Mouse (Mus musculus) stomach, embryonic 16.5 days (tissue): ENCODE results near the gene Fbxl8. TPM values are rescaled to one million over a fixed set of nuclear protein-coding genes. Genes with fewer than 3 reads are reported as not detected.

Source experiments
- ATAC-seq: fragments of 200-750 bp; cut with Nextera tagmentation; 2 replicates; pipeline ENCODE4 v1.8.0; 2017; ENCODE audit warnings: moderate number of reproducible peaks, moderate TSS enrichment; ENCODE audit not compliant: insufficient read depth, low FRiP score
- H3K27ac ChIP-seq: fragments of 300-500 bp; sonication (generic); 2 replicates; pipeline ENCODE4 v1.5.1; 2014; ENCODE audit warnings: low read length
- H3K27me3 ChIP-seq: fragments of 300-500 bp; sonication (generic); 2 replicates; pipeline ENCODE4 v1.6.1; 2014; ENCODE audit warnings: low read length, control low read depth, mixed read lengths; ENCODE audit not compliant: control insufficient read depth, insufficient read depth
- H3K36me3 ChIP-seq: fragments of 300-500 bp; sonication (generic); 2 replicates; pipeline ENCODE4 v1.6.1; 2014; ENCODE audit warnings: low read length; ENCODE audit not compliant: control insufficient read depth, insufficient read depth
- H3K4me1 ChIP-seq: fragments of 300-500 bp; sonication (generic); 2 replicates; pipeline ENCODE4 v1.6.1; 2014; ENCODE audit warnings: low read length, control low read depth, mixed read lengths; ENCODE audit not compliant: control insufficient read depth, insufficient read depth
- H3K4me2 ChIP-seq: fragments of 300-500 bp; sonication (generic); 2 replicates; pipeline ENCODE4 v1.6.1; 2014; ENCODE audit warnings: low read depth, low read length, mixed read lengths
- H3K4me3 ChIP-seq: fragments of 300-500 bp; sonication (generic); replicated peaks from 2 replicates; pipeline ENCODE4 v1.5.1; 2014; ENCODE audit warnings: mild to moderate bottlenecking, low read length
- H3K9ac ChIP-seq: fragments of 300-500 bp; sonication (generic); 2 replicates; pipeline ENCODE4 v1.6.1; 2014; ENCODE audit warnings: low read length
- H3K9me3 ChIP-seq: fragments of 300-500 bp; sonication (generic); replicated peaks from 2 replicates; pipeline ENCODE4 v1.6.1; 2016; ENCODE audit warnings: low read length, control low read depth; ENCODE audit not compliant: control insufficient read depth
- WGBS: fragments of 180-500 bp; shearing (Covaris S2); extraction: QIAGEN DNeasy Blood & Tissue Kit; methylation state at CpG from one replicate; pipeline ENCODE4 v1.1.7; 2014; 5-methylcytosine and 5-hydroxymethylcytosine counted together
- polyA plus RNA-seq: library from polyadenylated mRNA; unstranded; fragments of >200 nt; fragmentation: Nextera tagmentation; extraction: Ambion mirVana; gene quantifications from 2 replicates; pipeline ENCODE4 v1.2.1, GENCODE M21; 2015

Gene Fbxl8
- polyA plus RNA-seq, 1 experiment from 2014 or later: 3.4 TPM

DNA sequence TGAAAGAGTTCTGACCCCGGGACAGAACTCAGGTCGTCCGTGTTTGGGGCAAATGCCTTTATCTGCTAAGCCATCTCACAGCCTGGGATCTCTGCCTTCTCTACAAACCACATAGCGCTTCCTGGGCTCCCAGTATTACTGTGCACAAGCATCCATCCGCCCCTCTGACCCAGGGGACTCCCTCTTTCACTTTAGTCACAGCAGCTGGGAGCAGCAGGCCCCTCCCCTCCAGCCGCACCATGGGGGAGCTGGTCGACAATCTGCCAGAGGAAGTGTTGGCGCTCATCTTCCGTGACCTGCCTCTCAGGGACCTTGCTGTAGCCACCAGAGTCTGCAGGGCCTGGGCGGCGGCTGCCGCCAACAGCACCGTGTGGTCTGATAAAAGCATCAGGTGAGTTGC is 2.3 kb downstream of the Fbxl8 start:
- Histone ChIP-seq H3K9ac (no peak overlapping the region), H3K4me1 (peaks cover 36% of the 10 kb centered on the region), H3K27ac (no peak overlapping the region), H3K4me3 (no peak overlapping the region), H3K4me2 (no peak overlapping the region), H3K27me3 (peaks cover 57% of the 10 kb centered on the region), H3K36me3 (no peaks in the 10 kb centered on the region), H3K9me3 (no peaks in the 10 kb centered on the region)
- 45% methylated on average over 13 of the region's 13 CpGs for WGBS
- no peak for ATAC-seq

DNA sequence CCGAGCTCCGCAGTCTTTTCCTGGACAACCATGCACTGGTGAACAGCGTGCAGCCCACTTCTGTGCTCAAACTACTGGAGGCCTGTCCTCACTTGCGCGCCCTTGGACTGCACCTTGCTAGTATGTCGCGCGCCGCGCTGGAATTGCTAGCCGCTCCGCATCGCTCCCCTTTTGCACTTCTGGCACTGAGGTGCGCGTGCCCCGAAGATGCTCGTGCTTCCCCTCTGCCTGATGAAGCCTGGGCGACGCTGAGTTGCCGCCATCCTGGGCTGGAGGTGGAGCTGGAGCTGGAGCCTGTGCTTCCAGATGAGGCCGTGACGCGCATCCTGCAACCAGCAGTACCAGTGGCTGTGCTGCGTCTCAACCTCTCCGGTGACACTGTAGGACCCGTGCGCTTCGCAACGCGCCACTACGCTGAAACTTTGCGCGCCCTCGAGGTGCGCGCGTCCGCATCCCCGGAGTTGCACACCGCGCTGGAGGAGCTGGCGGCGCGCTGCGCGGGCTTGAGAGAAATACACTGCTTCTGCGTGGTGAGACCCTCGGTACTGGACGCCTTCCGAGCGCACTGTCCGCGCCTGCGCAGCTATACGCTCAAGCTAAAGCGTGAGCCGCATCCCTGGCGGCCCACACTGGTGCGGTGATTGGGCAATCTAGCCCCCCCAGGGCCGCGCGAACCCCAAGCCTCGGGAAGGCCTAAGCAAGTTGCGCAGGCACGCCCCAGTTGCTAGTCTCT is 4.1 kb downstream of the Fbxl8 start:
- Histone ChIP-seq H3K4me1 (peaks cover 36% of the 10 kb centered on the region), H3K9me3 (no peaks in the 10 kb centered on the region), H3K4me2 (peak overlapping the region; percentile 69), H3K4me3 (peak overlapping the region; percentile 49), H3K36me3 (no peaks in the 10 kb centered on the region), H3K9ac (peak overlapping the region; percentile 61), H3K27me3 (peaks cover 67% of the 10 kb centered on the region), H3K27ac (no peak overlapping the region)
- 4% methylated on average over 65 of the region's 65 CpGs for WGBS
- ATAC-seq: peak; percentile 26; the same call in 1 of the 2 replicates

- WGBS: 8% methylated on average over 10 of the region's 10 CpGs
- Histone ChIP-seq H3K27ac (no peak overlapping the region), H3K4me3 (peak overlapping the region; percentile 49), H3K36me3 (no peaks in the 10 kb centered on the region), H3K9ac (peak overlapping the region; percentile 61), H3K4me1 (peaks cover 33% of the 10 kb centered on the region), H3K27me3 (peaks cover 69% of the 10 kb centered on the region), H3K4me2 (peak overlapping the region; percentile 69), H3K9me3 (no peaks in the 10 kb centered on the region)
- no peak for ATAC-seq
Measured at GRCm38 (mm10) chr8:105269075-105269458, 4.6 kb downstream of the Fbxl8 start.

DNA sequence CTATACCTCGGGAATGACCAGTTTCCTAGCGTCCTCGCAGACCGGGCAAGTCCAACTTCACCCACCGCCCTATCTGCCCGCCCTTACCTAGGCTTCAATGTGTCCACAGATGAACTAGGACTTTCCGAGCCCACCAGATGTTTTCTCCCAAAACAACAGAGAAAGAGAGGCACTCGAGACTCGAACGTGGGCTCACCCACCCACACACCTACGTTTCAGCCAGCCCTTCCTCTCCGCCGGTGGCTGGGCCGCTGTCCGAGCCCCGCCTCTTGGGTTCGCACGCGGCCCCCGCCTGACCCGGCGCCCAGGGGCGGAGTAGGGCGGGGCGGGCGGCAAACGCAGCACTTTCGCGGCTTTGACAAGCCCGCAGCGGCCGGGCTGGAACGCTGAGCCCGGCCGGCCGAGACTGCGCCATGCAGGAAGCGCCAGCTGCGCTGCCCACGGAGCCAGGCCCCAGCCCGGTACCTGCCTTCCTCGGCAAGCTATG is 5.1 kb downstream of the Fbxl8 start, which contains the start of gene Hsf4:
Gene Hsf4, plus strand, starts transcription at position 341 of the 487 bp plus-strand sequence.
- Histone ChIP-seq H3K36me3 (no peaks in the 10 kb centered on the region), H3K4me1 (peaks cover 33% of the 10 kb centered on the region), H3K9me3 (no peaks in the 10 kb centered on the region), H3K4me2 (peak within 1 kb of the TSS; percentile 69), H3K27me3 (peaks cover 74% of the 10 kb centered on the region), H3K4me3 (peak within 1 kb of the TSS; percentile 49), H3K27ac (no peak within 1 kb of the TSS), H3K9ac (peak within 1 kb of the TSS; percentile 61)
- peak; percentile 58; the same call in 1 of the 2 replicates for ATAC-seq
- under 1% methylated on average over 42 of the region's 42 CpGs for WGBS

GRCm38 (mm10) chr8:105270101-105270915 is 5.9 kb downstream of the Fbxl8 start:
- WGBS: 8% methylated on average over 39 of the region's 39 CpGs
- no peaks in the 10 kb centered on the region for H3K9me3 ChIP-seq
- peaks cover 29% of the 10 kb centered on the region for H3K4me1 ChIP-seq
- H3K4me3 ChIP-seq: peak overlapping the region; percentile 49
- H3K9ac ChIP-seq: peak overlapping the region; percentile 61
- H3K27ac ChIP-seq: no peak overlapping the region
- no peak for ATAC-seq
- peaks cover 82% of the 10 kb centered on the region for H3K27me3 ChIP-seq
- peak overlapping the region; percentile 69 for H3K4me2 ChIP-seq
- no peaks in the 10 kb centered on the region for H3K36me3 ChIP-seq

DNA sequence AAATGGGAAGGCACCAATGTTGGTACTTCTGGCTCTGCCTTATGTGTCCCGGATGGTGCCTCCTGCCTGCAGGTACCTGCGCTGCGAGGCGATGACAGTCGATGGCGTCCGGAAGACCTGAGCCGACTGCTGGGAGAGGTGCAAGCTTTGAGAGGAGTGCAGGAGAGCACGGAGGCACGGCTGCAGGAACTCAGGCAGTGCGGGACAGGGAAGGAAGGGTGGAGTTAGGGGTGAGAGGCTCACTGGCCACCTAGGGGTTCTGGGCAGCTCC is 6.4 kb downstream of the Fbxl8 start:
- Histone ChIP-seq H3K36me3 (no peaks in the 10 kb centered on the region), H3K9ac (no peak overlapping the region), H3K27me3 (peaks cover 87% of the 10 kb centered on the region), H3K4me2 (0 out of 2 replicates have a peak overlapping the region, but pooled peaks have one; percentile 15), H3K9me3 (no peaks in the 10 kb centered on the region), H3K27ac (no peak overlapping the region), H3K4me1 (peaks cover 29% of the 10 kb centered on the region), H3K4me3 (no peak overlapping the region)
- ATAC-seq: no peak
- WGBS: 6% methylated on average over 11 of the region's 11 CpGs

DNA sequence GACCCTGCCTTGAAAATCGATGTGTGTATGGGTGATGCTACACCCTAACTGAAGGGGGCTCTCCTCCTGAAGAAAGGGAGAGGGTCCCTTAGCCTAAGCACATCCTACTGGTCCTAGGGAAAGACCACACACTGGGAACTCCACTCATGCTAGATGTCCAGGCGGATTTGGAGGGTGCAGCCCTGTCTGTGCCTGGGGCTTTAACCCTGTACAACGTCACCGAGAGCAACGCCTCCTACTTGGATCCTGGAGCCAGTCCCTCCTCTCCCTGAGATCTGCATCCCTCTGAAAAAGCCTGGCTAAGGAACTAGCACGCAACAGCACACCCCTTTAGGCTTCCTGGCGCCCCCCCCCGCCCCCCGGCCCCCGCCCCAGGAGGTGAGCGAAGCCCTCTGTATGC is 10.9 kb downstream of the Fbxl8 start:
- Histone ChIP-seq H3K4me2 (peak overlapping the region; percentile 68), H3K4me1 (peaks cover 22% of the 10 kb centered on the region), H3K27ac (no peak overlapping the region), H3K9ac (no peak overlapping the region; the same call in 1 of the 2 replicates), H3K36me3 (no peaks in the 10 kb centered on the region), H3K4me3 (peak overlapping the region; percentile 47; the same call in 1 of the 2 replicates), H3K9me3 (no peaks in the 10 kb centered on the region), H3K27me3 (peaks cover 80% of the 10 kb centered on the region)
- ATAC-seq: no peak
- WGBS: 7% methylated on average over 11 of the region's 11 CpGs

GRCm38 (mm10) chr8:105275840-105276239 is 11.4 kb downstream of the Fbxl8 start, which contains the start of gene Nol3:
Gene Nol3 (plus strand): TSS chr8:105276140.
- H3K4me1 ChIP-seq: peaks cover 17% of the 10 kb centered on the region
- 6% methylated on average over 10 of the region's 10 CpGs for WGBS
- H3K9me3 ChIP-seq: no peaks in the 10 kb centered on the region
- no peak within 1 kb of the TSS for H3K27ac ChIP-seq
- H3K4me2 ChIP-seq: peak within 1 kb of the TSS; percentile 68
- peak within 1 kb of the TSS; percentile 60 for H3K9ac ChIP-seq
- ATAC-seq: no peak
- H3K4me3 ChIP-seq: peak within 1 kb of the TSS; percentile 47
- no peaks in the 10 kb centered on the region for H3K36me3 ChIP-seq
- peaks cover 75% of the 10 kb centered on the region for H3K27me3 ChIP-seq
